Mouse (Mus musculus): ENCODE measurements at regions not wholly inside any gene's neighbourhood (a gene's known extent, or its start where the extent isn't known, plus 50 kb on each side); places are given as distances from the start of the nearest gene placed in this dataset.

DNA sequence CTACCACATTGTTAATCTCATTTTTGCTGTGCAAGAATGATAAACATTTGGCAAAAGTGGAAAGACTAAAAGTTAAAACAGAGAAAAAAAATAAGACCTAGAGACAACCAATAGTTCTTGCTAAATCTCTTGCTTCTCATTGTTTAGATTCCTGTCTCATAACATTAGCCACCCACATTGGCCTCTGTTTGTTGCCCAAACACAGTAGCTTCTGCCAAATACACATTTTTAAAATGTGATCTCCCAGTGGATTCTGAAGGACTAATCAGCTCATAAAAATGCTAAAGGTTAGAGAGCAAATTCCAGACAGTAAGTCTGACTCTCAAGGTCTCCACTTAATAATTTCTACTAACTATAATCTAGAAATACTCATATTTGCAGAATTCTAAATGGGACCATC is 127.1 kb upstream of the Arx start:
- Histone ChIP-seq H3K4me1 (ENCODE audit: control insufficient read depth, insufficient read depth, low read length) (no peaks in the 10 kb centered on the region), H3K27me3 (ENCODE audit: control insufficient read depth, insufficient read depth, low read length) (no peaks in the 10 kb centered on the region), H3K4me3 (replicated peaks; ENCODE audit: insufficient read depth, low read depth, low read length) (no peak overlapping the region), H3K27ac (ENCODE audit: insufficient read depth, low read length) (no peak overlapping the region)
- DNase-seq = no peak
- TF ChIP-seq CTCF (IDR thresholded peaks at IDR 0.05; ENCODE audit: borderline replicate concordance, insufficient read depth, low read depth, low read length) (no peak), POLR2A (IDR thresholded peaks at IDR 0.05; ENCODE audit: borderline replicate concordance, insufficient read depth, low read length) (no peak)

GRCm38 (mm10) chrX:93160956-93161355 is 125.3 kb upstream of the Arx start:
- no peak overlapping the region for H3K27ac ChIP-seq (ENCODE audit: insufficient read depth, low read length)
- 51% methylated on average over 1 of the region's 1 CpGs for WGBS
- no peak for DNase-seq

More at GRCm38 (mm10) chrX:93160956-93161355, 125.3 kb upstream of the Arx start:
- TF ChIP-seq POLR2A (IDR thresholded peaks at IDR 0.05; ENCODE audit: borderline replicate concordance, insufficient read depth, low read length) (no peak), CTCF (IDR thresholded peaks at IDR 0.05; ENCODE audit: borderline replicate concordance, insufficient read depth, low read depth, low read length) (no peak)
- Histone ChIP-seq H3K27me3 (ENCODE audit: control insufficient read depth, insufficient read depth, low read length) (no peaks in the 10 kb centered on the region), H3K4me1 (ENCODE audit: control insufficient read depth, insufficient read depth, low read length) (no peaks in the 10 kb centered on the region), H3K4me3 (replicated peaks; ENCODE audit: insufficient read depth, low read depth, low read length) (no peak overlapping the region)

All from cerebellum, adult 2 months (tissue).